Mouse (Mus musculus) gastrocnemius, postnatal 25 days (tissue): ENCODE results near the gene Gjb5. TPM values are rescaled to one million over a fixed set of nuclear protein-coding genes. Genes with fewer than 3 reads are reported as not detected.

Experiments
- DNase-seq: peaks from one replicate; pipeline ENCODE4 v3.0.0; 2022
- total RNA-seq, 2 experiments: library from RNA; stranded (reverse); gene quantifications; 1 replicate in 1 of 2; 2 replicates in 1 of 2; pipeline ENCODE4 v1.2.3; 2021

Gene Gjb5
- total RNA-seq, 2 experiments from 2014 or later = 0.16 TPM; not detected in 1

GRCm38 (mm10) chr4:127349560-127350300 lies 8.3 kb downstream of the Gjb5 start:
- no peak for DNase-seq

GRCm38 (mm10) chr4:127345000-127345399 lies 13.0 kb downstream of the Gjb5 start:
- DNase-seq = no peak

- DNase-seq = no peak
These were observed 16.6 kb downstream of the Gjb5 start for GRCm38 (mm10) chr4:127341372-127341771.

GRCm38 (mm10) chr4:127337668-127338067 lies 20.3 kb downstream of the Gjb5 start:
- no peak for DNase-seq

DNA sequence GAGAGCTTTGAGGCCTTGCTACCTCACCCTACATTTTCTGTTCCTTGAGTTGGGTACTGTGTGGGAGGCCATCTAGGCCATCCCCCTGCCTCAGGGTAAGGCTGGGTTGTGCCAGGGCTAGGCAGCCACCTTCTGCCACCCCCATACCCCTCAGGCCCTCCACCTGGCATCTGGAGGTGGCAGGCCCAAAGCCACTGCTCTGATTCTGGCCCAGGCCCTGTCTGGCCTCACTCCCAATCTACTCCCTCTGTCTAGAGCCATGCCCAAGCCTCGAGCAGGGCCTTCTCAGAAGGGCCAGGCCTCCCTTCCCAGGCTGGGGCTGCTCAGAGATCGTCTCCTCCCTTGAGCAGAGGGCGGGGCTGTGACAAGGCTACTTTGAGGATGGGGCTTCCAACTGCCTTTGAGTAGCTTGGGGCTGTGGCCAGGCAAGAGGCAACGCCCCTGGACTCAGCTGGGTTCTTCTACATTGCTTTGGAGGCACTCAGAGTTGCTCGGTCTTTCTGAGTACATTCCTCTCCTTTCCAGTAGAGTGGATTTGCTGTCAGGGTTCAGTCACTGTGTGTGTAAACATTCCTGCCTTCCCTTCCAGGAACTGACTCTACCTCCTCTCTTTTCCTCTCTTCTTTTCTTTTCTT lies 23.0 kb downstream of the Gjb5 start:
- DNase-seq = no peak

- no peak for DNase-seq
These were observed 26.8 kb downstream of the Gjb5 start for GRCm38 (mm10) chr4:127331171-127331570.

- no peak for DNase-seq
These were observed 27.5 kb downstream of the Gjb5 start, which contains the start of gene Gjb3 for GRCm38 (mm10) chr4:127330181-127331100. Gene Gjb3, minus strand, starts transcription at chr4:127330844.

DNA sequence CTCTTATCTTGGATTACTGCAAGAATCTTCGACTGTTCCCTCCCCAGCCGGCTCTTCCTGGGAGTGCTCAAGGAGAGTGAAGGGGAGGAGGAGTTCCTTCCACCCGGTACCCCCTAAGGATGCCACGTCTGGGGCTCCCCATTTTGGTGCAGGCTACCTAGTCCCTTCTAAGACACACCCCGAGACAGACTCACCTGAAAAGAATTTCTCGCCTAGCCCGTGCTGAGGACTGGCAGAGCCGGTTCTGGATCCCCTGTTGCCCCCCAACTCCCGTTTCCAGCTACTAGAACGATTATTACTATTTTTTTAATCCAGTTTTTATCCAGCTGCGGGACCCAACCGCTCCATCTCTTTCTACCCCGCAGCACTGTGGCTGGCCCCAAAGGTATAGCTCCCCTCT lies 28.2 kb downstream of the Gjb5 start:
- DNase-seq = no peak

DNA sequence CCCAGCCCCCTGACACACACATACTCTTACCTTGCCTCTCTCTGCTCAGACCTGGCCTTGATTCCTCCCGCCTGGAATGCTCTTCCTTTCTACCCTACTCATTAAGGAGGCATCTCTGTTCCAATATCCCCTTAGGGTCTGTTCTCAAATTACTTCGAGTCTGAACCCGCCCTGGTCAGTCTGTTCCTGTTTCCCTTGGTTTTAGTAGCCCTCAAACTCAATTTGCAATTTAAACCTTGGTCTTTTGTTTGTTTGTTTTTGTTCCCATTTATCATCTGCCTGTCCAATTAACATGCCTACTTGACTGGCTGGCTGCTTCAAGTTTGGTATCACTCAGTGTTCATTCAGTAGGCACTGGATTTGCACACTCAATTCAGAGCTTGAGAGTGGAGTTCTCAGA lies 28.9 kb downstream of the Gjb5 start:
- no peak for DNase-seq

DNA sequence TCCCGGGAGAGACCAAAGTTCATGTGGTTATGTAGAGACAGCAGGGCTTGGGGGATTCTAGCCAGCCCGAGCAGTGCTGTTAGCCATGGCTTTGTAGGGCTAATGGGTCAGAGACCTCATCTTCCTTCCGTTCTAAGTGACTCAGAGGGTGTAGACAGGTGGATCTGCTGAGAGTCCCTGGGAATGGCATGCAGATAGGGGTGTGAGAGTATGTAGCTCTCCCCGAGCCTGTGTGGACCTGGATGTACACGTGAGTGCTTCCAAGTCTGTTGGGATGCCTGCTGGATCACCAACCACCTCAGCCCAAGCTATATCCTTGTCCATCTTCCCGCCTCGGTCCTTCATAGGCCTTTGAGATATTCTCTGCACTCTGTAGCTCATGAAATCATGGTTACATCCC lies 29.6 kb downstream of the Gjb5 start:
- DNase-seq = no peak

- no peak for DNase-seq
These were observed 30.2 kb downstream of the Gjb5 start for GRCm38 (mm10) chr4:127327749-127328148.

- DNase-seq = no peak
These were observed 30.7 kb downstream of the Gjb5 start for GRCm38 (mm10) chr4:127327258-127327657.

DNA sequence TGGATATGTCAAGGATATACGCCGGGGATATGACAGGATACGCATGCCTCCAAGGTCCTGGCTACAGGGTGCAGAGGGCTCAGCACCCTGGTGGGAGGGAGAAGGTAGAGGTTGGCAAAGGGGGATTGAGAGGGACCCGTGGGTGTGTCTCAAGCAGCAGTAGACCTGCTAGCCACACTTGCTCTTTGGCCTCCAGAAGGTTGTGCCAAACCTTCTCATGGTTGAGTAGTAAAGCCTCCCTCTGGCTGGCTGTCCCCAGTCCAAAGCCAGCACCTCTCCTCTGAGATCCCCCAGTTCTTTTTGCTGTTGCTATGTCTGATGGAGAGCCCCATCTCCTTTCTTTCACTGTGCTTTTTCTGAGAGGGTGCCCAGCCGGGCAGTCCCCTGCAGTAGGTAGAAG lies 32.7 kb downstream of the Gjb5 start:
- DNase-seq = no peak

GRCm38 (mm10) chr4:127324759-127325158 lies 33.2 kb downstream of the Gjb5 start:
- DNase-seq = no peak

DNA sequence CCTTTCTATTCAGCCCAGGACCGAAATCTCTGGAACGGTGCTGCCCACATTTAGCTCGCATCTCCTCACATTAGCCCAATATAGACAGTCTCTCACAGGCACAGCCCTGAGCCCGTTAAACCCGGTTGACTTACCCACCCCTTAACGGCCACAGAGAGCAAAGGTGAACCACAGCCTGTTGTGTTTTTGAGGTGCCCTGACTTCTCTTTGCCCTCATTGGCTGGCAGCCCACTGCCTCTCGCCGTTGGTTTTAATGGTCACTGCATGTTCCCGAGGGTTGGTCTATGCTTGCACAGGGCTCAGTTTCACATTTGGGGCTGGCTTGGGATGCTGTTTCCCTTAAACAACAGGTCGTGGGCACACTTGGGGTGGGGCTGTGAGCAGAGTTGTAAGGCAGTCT lies 33.7 kb downstream of the Gjb5 start:
- DNase-seq = no peak

DNA sequence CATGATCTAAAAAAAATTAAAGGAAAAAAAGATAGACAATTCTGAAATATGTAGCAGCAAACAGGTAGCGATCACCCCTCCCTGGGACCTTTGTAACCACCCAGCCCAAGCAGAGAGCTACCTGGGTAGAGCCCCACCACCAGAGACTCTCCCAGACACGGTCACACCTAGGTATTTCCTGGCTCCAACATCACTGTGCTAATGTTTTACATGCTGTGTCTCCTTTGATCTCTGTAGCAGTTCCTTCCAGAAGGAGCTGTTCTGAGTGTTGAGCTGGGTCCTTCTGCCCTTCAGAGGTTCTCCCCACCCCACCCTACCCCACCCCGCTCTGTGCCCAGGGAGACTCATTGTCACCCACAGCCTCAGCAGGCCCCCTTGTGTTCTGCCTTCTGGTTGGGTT lies 34.3 kb downstream of the Gjb5 start:
- DNase-seq = no peak

DNA sequence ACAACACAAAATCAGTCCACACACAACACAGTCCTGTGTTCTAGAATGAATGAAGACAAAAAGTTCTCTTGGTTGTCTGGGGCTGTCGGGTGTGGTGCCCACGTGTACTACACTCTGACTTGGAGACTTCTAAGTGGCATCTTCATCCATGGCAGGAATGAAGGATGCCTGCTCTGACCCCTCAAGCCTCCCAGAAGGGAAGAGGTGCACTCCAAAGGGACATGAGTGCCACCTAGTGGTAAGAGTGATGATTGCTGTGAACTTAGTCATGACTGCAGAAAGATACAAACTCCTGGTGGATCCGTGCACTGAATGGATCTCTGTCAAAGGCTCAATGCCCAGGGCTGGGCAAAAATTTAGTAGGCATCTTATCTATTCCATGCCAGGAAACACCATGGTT lies 38.4 kb downstream of the Gjb5 start:
- DNase-seq = no peak

- no peak for DNase-seq
These were observed 40.8 kb downstream of the Gjb5 start for GRCm38 (mm10) chr4:127317143-127317542.

- peak; percentile 21 for DNase-seq
These were observed 42.2 kb downstream of the Gjb5 start for GRCm38 (mm10) chr4:127315753-127316152.

- DNase-seq = no peak
These were observed 43.4 kb downstream of the Gjb5 start for GRCm38 (mm10) chr4:127314585-127314984.

GRCm38 (mm10) chr4:127313861-127314260 lies 44.1 kb downstream of the Gjb5 start, which contains the start of gene Gja4:
Gene Gja4, minus strand, starts transcription at chr4:127314039.
- peak; percentile 83 for DNase-seq

DNA sequence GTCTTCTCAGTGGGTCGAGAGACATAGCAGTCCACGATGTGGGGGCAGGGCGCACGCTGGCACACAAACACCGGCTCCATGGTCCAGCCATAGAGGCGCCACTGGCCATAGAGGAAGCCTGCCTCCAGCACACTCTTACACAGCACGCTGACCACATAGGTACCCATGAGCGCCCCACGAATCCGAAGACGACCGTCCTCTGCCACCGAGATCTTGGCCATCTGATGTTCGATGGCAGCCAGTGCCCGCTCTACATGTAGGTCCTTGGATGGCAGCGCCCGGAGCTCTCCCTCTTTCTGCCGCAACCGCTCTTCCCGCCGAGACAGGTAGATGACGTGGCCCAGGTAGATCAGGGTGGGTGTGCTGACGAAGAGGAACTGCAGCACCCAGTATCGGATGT lies 45.6 kb downstream of the Gjb5 start:
- no peak for DNase-seq

DNA sequence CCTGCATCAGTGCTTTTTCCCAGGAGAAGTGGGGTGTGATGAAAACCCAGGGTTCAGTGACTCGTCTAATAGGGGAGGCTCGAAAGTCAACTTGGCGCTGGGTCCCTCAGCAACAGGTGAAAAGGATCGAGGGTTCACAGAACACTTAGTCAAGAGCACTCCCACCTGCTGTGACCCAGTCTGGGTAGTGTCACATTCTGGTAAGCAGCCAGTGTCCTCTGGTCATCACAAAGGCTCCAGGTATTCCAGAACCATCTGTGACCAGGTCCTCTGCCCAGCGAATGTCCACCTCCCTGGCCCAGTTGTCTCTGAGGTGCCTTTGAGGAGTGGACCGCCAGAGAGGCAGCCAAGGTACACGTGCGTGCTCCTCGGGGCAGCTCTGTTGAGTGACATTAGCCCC lies 46.4 kb downstream of the Gjb5 start:
- no peak for DNase-seq
